Mouse (Mus musculus) 3134 (cell line): ENCODE data around the gene Chrnb1.

Experiments used
- DNase-seq: peaks from one replicate; pipeline ENCODE4 v3.0.0-alpha.2; 2011; ENCODE audit warnings: low spot score; ENCODE audit not compliant: insufficient read length; ENCODE audit errors: extremely low read depth

Chrnb1 gene

DNA sequence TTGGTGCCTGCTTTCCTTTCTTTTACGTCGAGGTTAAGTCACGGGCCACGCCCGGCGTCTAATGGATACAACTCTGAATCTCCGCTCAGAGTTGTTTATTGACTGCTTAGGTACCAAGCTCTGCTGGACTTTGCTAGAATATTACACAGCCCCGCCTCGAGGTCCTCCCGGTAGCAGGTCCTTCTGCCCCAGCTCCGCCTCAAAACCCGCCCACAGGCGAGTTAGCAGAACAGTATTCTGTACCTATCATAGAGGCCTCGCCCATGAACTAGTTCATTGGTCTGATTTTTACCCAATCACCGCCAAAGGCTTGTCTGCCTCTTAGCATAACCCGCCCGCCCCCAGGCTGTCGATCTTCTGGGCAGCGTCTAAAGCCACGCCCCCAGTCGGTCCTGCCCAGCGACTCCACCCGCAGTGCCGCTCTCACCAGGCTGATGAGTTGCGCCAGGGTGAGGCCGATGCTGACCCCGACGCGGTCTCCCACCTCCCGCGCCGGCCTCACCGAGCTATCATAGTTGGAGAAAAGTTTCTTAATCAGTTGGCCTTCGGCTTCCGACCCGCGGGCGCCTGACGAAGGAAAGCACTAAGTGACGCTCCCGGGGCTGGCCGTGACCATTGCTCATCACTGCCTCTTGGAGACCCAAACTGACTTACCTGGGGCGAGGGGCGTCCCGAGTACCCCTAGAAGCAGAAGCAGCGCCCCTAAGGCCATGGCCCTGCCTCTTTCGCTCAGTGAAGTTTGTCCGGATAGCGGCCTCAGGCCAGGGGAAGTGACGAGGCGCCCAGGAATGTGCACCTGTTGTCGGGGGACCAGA is at the start of gene Chrnb1:
Gene Chrnb1, minus strand, starts transcription at position 776 of the 815 bp plus-strand sequence.
- DNase-seq, result peak; percentile 94

DNA sequence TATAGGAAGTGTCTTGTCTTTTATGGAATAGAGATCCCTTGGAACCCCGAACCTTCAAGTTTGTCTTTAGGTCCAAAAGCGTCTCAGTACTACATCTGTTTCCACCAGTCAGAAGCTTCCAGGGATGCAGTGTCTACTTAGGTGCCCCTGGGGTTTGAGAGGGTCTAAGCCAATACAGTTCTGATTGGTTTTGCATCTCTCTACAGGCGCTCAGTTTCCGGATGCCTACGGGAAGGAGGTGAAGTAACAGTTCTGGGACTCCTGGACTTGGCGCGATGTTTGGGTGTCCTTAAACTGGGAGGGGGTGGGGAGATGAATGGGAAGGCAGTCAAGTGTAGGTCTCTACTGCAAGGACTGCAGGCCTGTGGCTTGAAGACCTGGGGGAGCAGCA is 43.0 kb upstream of the Chrnb1 start:
- no peak for DNase-seq

DNA sequence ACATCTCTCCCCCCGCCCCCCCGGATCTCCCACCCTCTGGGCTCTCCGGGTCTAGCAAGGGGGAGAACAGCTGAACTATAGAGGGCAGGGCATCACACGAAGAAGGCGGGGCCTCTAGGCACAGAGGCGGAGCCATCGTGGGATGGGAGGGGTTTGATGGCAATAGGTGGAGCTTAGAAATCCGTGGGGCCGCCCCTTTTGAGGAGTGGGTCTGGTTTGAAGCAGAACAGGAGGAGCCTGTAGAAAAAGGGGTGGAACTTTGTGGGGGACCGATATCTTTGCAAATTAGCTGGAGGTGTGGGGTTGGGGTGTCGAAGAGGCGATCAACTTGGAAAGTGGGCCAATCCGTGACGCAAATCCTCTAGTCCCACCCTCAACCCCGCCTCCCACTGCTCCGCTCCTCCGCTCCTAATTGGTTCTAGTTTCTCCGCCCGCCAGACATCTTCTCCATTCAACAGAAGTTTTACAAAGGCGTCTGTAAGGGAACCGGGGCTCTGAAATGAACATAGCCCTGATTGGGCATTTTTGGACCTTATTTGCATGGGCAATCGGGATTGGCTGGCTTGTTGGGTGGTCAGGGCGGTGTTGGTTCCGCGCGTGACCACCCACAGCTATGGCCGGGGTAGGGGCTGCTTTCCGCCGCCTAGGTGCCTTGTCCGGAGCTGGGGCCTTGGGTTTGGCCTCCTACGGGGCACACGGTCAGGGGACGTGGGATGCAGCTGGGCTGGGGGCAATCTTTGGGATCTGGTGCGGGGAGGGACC is 42.4 kb upstream of the Chrnb1 start, which contains the start of gene Tmem256:
Gene Tmem256, plus strand, starts transcription at position 563 of the 762 bp plus-strand sequence.
- peak; percentile 96 for DNase-seq

DNA sequence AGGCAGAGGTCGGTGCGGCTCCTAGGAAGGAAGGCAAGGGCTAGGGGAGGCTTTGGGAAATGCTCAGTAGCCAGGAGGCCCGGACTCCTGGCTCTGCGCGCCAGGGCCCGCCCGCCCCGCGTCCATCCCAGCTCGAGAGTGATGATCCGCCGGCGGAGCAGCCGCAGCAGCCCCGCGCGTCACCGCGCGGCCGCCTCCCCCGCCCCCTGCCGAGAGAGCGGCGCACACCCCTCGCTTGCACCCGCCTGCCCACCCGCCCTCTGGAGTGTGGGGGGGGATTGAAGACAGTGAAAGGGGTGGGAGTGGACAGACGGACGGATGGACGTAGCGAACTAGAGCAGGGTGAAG is 41.8 kb upstream of the Chrnb1 start, which contains the start of gene Nlgn2:
Gene Nlgn2, minus strand, starts transcription at position 181 of the 348 bp plus-strand sequence.
- DNase-seq, result no peak

DNA sequence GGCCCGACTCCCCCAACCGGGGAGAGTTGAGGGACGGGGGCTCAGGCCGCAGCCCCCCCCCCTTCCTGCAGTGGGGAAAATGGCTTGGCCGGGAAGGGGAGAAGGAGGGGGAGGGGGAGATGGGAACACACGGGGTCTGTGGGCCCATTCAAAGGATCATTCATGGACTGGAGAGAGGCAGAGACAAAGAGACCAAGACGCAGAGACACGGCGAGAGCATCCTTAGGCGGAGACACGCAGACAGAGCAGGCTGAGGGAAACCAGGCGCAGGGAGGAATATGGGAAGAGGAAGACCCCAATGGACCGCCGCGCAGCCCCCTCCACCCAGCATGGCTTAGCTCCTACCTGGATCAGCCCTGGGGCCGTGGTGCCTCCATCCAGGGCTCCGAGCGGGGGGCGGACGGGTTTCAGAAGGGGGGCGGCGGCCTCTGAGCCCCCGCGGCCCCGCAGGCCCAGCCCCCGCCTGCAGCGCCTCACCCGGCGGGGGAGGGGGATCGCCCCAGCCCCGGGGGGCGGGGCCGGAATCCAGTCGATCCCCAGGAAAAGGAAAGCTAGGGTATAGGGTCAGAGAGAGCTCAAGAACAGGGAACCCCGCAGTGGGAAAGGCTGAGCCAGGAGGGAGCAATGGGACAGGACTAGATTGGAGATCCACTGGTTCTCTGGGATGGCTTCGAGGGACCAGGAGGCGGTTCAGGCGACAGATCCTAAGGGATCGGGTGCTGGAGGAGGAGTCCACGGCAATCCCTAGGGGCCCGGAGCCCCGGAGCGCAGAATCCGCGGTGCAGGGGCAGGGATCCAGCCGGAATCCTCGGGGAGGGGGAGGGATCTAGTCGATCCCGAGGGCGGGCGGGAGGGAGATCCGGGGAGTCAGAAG is 41.2 kb upstream of the Chrnb1 start:
- no peak for DNase-seq

DNA sequence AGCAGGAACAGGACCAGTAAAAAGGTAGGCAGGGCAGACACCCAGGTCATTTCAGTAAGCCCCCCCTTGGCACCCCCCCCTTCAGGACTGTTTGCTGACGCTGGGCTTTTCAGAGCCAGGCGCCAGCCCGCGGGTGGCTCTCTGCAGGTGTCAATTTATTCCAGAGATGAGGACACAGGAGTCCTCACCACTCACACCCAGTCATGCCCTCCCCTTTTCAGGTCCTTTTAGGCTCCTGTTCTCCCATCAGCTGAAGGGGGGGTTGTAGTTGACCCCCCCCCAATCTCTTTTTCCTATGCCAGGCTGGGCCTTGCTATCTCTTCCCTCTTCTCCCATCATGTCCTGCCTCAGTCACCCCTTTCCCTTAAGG is 40.2 kb upstream of the Chrnb1 start:
- no peak for DNase-seq

DNA sequence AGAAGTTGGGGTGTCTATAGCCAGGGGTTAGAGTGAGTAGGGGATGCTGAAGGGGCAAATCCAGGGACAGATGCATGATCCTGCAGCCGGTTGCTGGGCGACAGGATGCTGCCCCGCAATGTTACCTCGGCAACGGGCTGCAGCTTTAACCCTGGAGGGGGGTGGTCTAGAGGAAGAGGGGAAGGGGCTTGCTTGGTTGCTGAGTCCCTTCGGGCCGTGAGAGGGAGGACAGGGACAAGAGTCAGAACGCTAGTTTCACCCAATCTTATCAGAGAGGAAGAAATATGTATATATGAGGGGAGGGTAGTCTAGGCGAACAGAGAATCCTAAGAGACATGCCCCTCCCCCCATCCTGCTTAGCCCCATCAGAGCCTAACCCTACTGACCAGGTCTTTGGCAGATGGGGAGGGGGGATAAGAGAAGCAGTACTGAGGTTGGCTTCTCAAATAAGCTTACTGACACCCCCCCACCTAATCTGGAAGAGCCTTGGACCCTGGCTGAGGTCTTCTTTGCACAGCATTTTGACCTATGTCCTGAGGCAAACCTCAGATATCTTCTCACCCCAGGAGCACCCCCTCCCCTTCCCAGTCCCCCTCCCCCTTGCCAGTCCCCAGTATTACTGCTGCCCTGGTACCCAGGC is 39.7 kb upstream of the Chrnb1 start:
- DNase-seq, result no peak

DNA sequence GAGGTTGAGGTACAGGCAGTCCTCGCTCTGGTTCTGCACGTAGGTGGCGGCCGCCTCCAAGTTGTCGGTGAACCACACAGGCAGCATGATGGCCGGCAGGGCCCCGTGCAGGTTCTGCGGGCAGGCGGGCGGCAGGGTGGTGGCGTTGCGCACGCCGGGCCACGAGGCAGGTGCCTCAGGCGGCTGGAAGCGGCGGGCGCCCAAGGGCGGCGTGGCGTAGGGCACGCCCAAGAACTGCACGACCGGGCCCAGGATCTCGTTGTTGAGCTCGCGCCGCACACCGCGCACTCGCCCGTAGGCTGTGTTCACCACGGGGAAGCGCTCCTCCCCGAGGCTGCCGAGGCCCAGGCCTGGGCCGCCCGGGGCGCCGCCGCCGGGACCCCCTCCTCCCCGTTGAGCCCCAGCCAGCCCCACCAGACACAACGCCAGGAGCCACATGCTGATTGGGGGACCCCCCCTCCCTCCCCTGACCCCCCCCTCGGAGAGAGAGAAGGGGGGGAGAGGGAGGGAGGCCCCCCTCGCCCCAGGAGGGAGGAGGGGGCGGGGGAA is 38.3 kb upstream of the Chrnb1 start:
- no peak for DNase-seq

DNA sequence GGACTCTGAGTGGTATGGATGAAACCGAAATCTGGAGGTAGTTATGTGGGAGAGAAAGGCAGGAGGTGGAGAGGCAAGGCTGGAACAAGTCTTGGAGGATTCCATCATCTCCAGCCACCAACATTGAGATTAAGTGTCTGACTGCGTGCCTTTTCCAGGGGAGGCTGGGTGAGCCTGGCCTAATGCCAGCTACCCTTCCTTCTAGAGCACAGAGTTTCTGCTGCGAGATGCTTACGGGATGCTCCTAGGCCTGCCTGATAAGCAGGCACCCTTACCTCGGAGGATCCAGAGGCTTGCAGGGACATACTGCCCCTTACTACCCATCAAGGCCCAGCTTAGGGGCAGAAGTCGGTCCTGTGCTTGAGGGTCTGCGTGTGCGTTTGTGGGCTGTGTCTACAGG is 37.8 kb upstream of the Chrnb1 start:
- DNase-seq, result no peak

DNA sequence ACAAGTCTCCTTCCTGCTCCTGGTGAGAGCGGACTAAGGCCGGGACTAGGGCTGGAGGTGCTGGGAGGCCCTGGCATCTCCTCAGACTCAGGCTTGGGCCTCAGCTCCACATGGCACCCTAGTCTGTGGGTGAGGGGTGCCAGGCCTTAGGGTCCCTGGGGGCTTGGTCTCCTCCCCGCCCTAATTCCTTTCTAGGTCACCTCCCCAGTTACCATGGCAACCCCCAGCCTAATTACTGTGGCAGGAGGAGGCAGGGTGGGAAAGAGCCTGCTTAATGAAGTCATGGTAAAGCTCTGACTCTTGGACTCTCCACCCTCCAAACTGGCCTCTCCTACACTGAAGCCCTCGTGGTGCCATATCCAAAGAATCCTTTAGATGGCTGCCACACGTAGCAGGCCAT is 33.1 kb upstream of the Chrnb1 start:
- DNase-seq, result no peak

DNA sequence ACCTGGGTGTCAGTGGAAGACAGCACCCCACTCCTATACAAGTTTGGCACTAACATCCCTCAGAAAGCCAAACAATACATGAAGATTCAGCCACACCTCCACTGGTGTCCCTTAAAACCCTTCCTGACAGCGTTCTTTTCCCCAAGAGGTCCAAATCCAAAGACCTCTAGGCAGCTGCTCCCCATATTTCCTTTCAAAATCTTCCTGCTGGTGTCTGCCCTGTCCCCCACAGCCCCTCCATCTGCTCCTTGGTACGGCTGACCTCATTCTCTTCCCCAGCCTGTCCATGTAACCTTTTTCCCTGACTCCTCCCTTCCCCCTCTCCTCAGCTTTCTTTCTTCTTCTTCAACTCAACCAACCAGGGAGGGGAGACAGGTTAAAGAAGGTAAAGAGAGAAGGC is 27.7 kb upstream of the Chrnb1 start:
- DNase-seq, result no peak

DNA sequence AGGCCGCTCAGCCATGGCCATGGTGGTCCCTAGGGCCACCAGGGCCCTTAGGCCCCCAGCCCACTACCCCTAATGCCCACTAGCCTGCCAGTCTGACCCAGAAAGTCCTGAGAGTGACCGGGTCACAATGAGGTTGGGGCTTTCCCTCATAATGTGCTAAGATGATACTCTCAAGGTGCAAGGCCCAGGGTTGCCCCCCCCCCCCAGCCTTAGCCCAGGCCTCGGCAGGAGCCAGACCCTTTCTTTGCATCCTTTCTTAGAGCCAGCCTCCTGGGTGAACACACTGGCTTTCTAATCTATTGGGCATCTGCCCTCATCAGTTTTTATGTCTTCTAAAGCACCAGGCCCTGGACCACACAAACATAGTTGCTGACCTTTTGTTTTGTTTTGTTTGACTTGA is 26.3 kb upstream of the Chrnb1 start, which contains the start of gene Spem1:
Gene Spem1, minus strand, starts transcription at position 101 of the 400 bp plus-strand sequence.
- no peak for DNase-seq

DNA sequence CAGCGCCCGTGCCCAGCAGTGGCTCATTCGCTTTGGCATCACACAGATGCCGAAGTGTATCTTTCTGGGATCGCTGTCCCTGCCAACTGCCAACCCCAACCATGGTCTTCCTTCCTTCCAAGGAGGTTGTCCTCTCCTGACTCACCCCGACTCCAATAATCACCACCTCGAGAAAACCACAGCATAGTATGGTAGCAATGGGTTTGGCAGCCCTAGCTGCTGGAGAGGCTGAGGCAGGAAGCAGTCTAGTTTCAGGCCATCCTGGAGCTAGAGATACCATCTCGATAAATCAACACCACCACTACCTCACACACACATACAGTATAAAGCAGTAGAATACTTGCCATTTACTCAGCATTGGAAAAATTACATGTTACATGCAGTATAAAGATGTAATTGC is 23.1 kb upstream of the Chrnb1 start:
- peak; percentile 48 for DNase-seq

DNA sequence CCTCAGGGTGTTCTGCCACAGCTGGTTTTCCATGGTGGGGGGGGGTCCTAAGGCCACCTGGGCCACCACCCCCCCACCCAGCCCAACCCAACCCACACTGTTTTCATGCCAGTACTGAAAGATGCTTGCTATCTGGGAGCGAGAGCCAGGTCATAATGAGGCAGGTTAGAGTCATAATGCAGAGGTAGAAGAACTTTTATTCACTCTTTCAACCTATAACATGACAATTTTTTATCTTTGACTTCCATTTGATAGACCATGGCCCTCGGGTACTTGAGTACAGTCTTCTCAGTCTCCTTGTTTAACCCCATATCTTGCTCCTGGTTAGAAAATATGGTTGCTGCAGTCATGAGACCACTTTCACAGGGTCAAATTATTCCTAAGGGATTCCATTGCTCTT is 22.6 kb upstream of the Chrnb1 start, which contains the start of gene Spem2:
Gene Spem2, minus strand, starts transcription at position 101 of the 400 bp plus-strand sequence.
- no peak for DNase-seq

DNA sequence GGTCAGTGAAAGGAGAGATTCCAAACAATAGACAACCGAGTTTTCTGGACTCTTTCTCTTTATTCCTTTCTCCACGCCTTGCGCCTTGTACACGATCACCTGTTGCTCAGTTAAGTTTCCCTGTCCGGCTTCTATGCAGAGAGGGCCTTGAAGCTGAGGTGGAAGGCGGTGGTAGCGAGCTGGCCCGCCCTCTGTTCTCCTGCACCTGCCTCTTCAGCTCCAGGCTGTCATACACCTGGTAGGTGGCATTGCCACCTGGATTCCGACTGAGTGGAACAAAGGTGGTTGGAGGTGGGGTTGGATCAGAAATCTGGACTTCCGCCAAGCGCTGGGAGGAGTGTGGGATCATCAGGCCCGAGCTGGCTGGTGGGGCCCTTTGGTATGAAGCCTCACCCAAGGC is 20.8 kb upstream of the Chrnb1 start:
- DNase-seq, result no peak

DNA sequence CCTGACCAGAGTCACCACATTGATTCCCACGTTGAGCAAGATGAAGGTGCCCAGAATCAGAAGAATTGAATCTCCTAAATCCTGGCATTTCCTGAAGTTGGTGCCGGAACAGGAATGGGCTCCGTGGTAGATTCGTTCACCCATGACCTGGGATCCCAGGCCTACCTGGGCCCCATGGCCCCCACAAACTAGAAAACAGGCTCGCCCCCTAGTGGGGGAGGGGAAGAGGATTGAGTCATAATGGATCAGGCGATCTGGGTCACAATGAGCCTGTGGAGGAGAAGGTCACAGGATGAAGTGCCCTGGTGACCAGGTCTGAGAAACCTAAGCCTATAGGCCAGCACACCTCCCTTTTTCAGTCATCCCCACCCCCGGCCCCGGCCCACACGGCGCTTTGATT is 19.4 kb upstream of the Chrnb1 start, which contains the start of gene Gm39566:
Gene Gm39566, minus strand, starts transcription at position 144 of the 400 bp plus-strand sequence.
- no peak for DNase-seq

DNA sequence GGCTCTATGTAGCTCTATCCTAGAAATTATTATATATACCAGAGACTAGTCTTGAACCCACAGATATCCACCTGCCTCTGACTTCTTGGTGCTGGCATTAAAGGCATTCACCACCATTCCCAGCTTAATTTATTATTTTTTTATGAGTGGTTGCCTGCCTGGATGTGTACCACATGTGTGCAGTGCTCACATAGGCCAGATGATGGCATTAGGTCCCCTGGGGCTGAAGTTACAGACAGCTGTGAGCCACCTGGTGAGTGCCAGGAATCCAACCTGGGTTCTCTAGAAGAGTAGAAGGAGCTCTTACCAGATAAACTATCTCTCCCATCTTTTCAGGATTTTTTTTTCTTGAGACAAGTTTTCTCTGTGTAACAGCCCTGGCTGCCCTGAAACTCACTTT is 14.5 kb upstream of the Chrnb1 start:
- DNase-seq, result no peak

DNA sequence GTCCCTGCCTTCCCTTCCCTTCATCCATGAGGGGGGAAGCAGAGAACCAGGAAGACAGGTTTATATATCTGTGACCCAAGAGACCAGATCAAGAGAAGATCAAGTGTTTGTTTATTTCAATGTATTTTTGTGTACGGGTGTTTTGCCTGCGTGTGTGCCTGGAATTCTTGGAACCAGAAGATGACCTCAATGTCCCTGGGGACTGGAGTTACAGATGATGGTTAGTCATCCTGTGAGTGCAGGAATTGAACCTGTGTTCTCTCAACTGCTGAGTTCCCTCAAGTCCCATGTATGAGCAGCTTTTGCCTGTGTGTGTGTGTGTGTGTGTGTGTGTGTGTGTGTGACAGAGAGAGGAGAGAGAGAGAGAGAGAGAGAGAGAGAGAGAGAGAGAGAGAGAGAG is 11.9 kb upstream of the Chrnb1 start:
- no peak for DNase-seq

DNA sequence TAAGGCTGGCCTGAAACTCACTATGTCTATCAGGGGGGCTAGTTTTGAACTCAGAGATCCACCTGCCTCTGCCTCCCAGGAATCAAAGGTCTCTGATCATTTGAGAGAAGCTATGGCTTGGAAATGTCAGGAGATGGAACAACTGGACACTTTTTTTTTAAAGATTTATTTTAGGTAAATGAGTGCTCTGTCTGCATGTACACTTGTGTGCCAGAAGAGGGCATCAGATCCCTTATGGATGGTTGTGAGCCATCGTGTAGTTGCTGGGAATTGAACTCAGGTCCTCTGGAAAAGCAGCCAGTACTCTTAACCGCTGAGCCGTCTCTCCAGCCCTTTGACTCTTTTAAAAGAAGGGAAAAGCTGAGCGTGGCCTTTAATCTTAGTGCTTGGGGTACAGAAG is 10.6 kb upstream of the Chrnb1 start:
- DNase-seq, result no peak
